Mouse (Mus musculus) gastrocnemius, postnatal 25 days (tissue): Measurements from ENCODE around the gene Ccz1. TPM values are rescaled to one million over a fixed set of nuclear protein-coding genes. Genes with fewer than 3 reads are reported as not detected.
"Not testable (repeated sequence)": the region's sequence is repeated elsewhere in the genome, so short reads cannot be mapped to it uniquely, and the experiment has no call there.

Source experiments
- DNase-seq: peaks from one replicate; pipeline ENCODE4 v3.0.0; 2022
- long read RNA-seq, 2 experiments: library from polyadenylated mRNA; stranded (forward); transcript quantifications; one replicate each; pipeline ENCODE4 v2.0.0; 2021
- total RNA-seq, 2 experiments: library from RNA; stranded (reverse); gene quantifications; 1 replicate in 1 of 2; 2 replicates in 1 of 2; pipeline ENCODE4 v1.2.3; 2021

Gene Ccz1
- total RNA-seq: 10 to 100 TPM; 33.5 to 38.0 TPM
- long read RNA-seq, experiment 1, transcript Ccz1-201 (15 exons, 1,769 nt): major isoform, 40 of 49 reads
- long read RNA-seq, experiment 1, partial matches to known transcripts: 5 of 49 reads
- long read RNA-seq, experiment 1, other reads (novel, unspliced or antisense): 4 of 49 reads
- long read RNA-seq, experiment 2, transcript Ccz1-201 (15 exons, 1,769 nt): major isoform, 46 of 49 reads
- long read RNA-seq, experiment 2, partial matches to known transcripts: 1 of 49 reads
- long read RNA-seq, experiment 2, other reads (novel, unspliced or antisense): 2 of 49 reads

- peak; percentile 78 for DNase-seq
These were observed at the start of gene Ccz1 for GRCm38 (mm10) chr5:144014551-144015311. Ccz1 (minus strand) TSS chr5:144014877.

- no peak for DNase-seq
These were observed 49.4 kb upstream of the Ccz1 start for GRCm38 (mm10) chr5:144064093-144064492.

GRCm38 (mm10) chr5:144054340-144054739, 39.7 kb upstream of the Ccz1 start:
- DNase-seq: no peak

GRCm38 (mm10) chr5:144053450-144053849, 38.8 kb upstream of the Ccz1 start:
- no peak for DNase-seq

GRCm38 (mm10) chr5:144051268-144051667, 36.6 kb upstream of the Ccz1 start:
- no peak for DNase-seq

- DNase-seq: no peak
These were observed 35.2 kb upstream of the Ccz1 start for GRCm38 (mm10) chr5:144049881-144050280.

- no peak for DNase-seq
These were observed 32.6 kb upstream of the Ccz1 start for GRCm38 (mm10) chr5:144047324-144047723.

- DNase-seq: no peak
These were observed 28.5 kb upstream of the Ccz1 start for GRCm38 (mm10) chr5:144043166-144043565.

- DNase-seq: peak; percentile 41
These were observed 26.2 kb upstream of the Ccz1 start for GRCm38 (mm10) chr5:144040720-144041364.

GRCm38 (mm10) chr5:144039886-144040285, 25.2 kb upstream of the Ccz1 start:
- DNase-seq: no peak

- no peak for DNase-seq
These were observed 24.5 kb upstream of the Ccz1 start for GRCm38 (mm10) chr5:144039156-144039675.

- DNase-seq: no peak
These were observed 22.3 kb upstream of the Ccz1 start for GRCm38 (mm10) chr5:144036952-144037351.

- no peak for DNase-seq
These were observed 19.9 kb upstream of the Ccz1 start for GRCm38 (mm10) chr5:144034567-144034966.

GRCm38 (mm10) chr5:144032491-144032890, 17.8 kb upstream of the Ccz1 start:
- no peak for DNase-seq

GRCm38 (mm10) chr5:144026620-144027263, 12.1 kb upstream of the Ccz1 start, which contains the start of gene Ocm:
Ocm (minus strand) TSS chr5:144026670.
- no peak for DNase-seq

GRCm38 (mm10) chr5:144015845-144016244, 1.2 kb upstream of the Ccz1 start:
- no peak for DNase-seq

GRCm38 (mm10) chr5:144015312-144015650, 604 bp upstream of the Ccz1 start:
- no peak for DNase-seq

GRCm38 (mm10) chr5:144013366-144014134, 1.1 kb downstream of the Ccz1 start:
- not testable (repeated sequence) for DNase-seq

GRCm38 (mm10) chr5:144002461-144003192, 12.1 kb downstream of the Ccz1 start:
- DNase-seq: no peak

GRCm38 (mm10) chr5:143999409-143999808, 15.3 kb downstream of the Ccz1 start:
- DNase-seq: no peak
